Mouse (Mus musculus) stomach, embryonic 16.5 days (tissue): ENCODE measurements around the gene Pigx. TPM values are rescaled to one million over a fixed set of nuclear protein-coding genes. Genes with fewer than 3 reads are reported as not detected.
A peak's percentile ranks its signal among the peaks of the same experiment; 100 is the strongest.

ENCODE experiments used
- ATAC-seq: fragments of 200-750 bp; cut with Nextera tagmentation; 2 replicates; pipeline ENCODE4 v1.8.0; 2017; ENCODE audit warnings: moderate number of reproducible peaks, moderate TSS enrichment; ENCODE audit not compliant: insufficient read depth, low FRiP score
- H3K27ac ChIP-seq: fragments of 300-500 bp; sonication (generic); 2 replicates; pipeline ENCODE4 v1.5.1; 2014; ENCODE audit warnings: low read length
- H3K27me3 ChIP-seq: fragments of 300-500 bp; sonication (generic); 2 replicates; pipeline ENCODE4 v1.6.1; 2014; ENCODE audit warnings: low read length, control low read depth, mixed read lengths; ENCODE audit not compliant: control insufficient read depth, insufficient read depth
- H3K36me3 ChIP-seq: fragments of 300-500 bp; sonication (generic); 2 replicates; pipeline ENCODE4 v1.6.1; 2014; ENCODE audit warnings: low read length; ENCODE audit not compliant: control insufficient read depth, insufficient read depth
- H3K4me1 ChIP-seq: fragments of 300-500 bp; sonication (generic); 2 replicates; pipeline ENCODE4 v1.6.1; 2014; ENCODE audit warnings: low read length, control low read depth, mixed read lengths; ENCODE audit not compliant: control insufficient read depth, insufficient read depth
- H3K4me2 ChIP-seq: fragments of 300-500 bp; sonication (generic); 2 replicates; pipeline ENCODE4 v1.6.1; 2014; ENCODE audit warnings: low read depth, low read length, mixed read lengths
- H3K4me3 ChIP-seq: fragments of 300-500 bp; sonication (generic); replicated peaks from 2 replicates; pipeline ENCODE4 v1.5.1; 2014; ENCODE audit warnings: mild to moderate bottlenecking, low read length
- H3K9ac ChIP-seq: fragments of 300-500 bp; sonication (generic); 2 replicates; pipeline ENCODE4 v1.6.1; 2014; ENCODE audit warnings: low read length
- H3K9me3 ChIP-seq: fragments of 300-500 bp; sonication (generic); replicated peaks from 2 replicates; pipeline ENCODE4 v1.6.1; 2016; ENCODE audit warnings: low read length, control low read depth; ENCODE audit not compliant: control insufficient read depth
- WGBS: fragments of 180-500 bp; shearing (Covaris S2); extraction: QIAGEN DNeasy Blood & Tissue Kit; methylation state at CpG from one replicate; pipeline ENCODE4 v1.1.7; 2014; 5-methylcytosine and 5-hydroxymethylcytosine counted together
- polyA plus RNA-seq: library from polyadenylated mRNA; unstranded; fragments of >200 nt; fragmentation: Nextera tagmentation; extraction: Ambion mirVana; gene quantifications from 2 replicates; pipeline ENCODE4 v1.2.1, GENCODE M21; 2015

Gene Pigx
- polyA plus RNA-seq, 1 experiment from 2014 or later, result 80.1 TPM

- Histone ChIP-seq H3K27ac (no peak overlapping the region), H3K27me3 (no peaks in the 10 kb centered on the region), H3K36me3 (no peaks in the 10 kb centered on the region), H3K4me3 (no peak overlapping the region), H3K4me1 (no peaks in the 10 kb centered on the region; the same call in 1 of the 2 replicates), H3K4me2 (peak overlapping the region; percentile 23; the same call in 1 of the 2 replicates), H3K9me3 (no peaks in the 10 kb centered on the region), H3K9ac (0 out of 2 replicates have a peak overlapping the region, but pooled peaks have one; percentile 16)
- peak; percentile 65; the same call in 1 of the 2 replicates for ATAC-seq
- WGBS, result 16% methylated on average over 15 of the region's 15 CpGs
Observed at GRCm38 (mm10) chr16:32114968-32115695, 15.6 kb upstream of the Pigx start.

- Histone ChIP-seq H3K4me1 (no peaks in the 10 kb centered on the region; the same call in 1 of the 2 replicates), H3K27me3 (no peaks in the 10 kb centered on the region), H3K36me3 (no peaks in the 10 kb centered on the region), H3K27ac (no peak overlapping the region; the same call in 1 of the 2 replicates), H3K9me3 (no peaks in the 10 kb centered on the region), H3K4me2 (no peak overlapping the region), H3K4me3 (no peak overlapping the region), H3K9ac (no peak overlapping the region)
- no peak for ATAC-seq
- 86% methylated on average over 10 of the region's 10 CpGs for WGBS
Observed at GRCm38 (mm10) chr16:32114406-32114805, 14.9 kb upstream of the Pigx start.

- Histone ChIP-seq H3K27me3 (no peaks in the 10 kb centered on the region), H3K4me2 (no peak overlapping the region), H3K9me3 (no peaks in the 10 kb centered on the region), H3K36me3 (no peaks in the 10 kb centered on the region), H3K27ac (peak overlapping the region; percentile 52; the same call in 1 of the 2 replicates), H3K4me3 (no peak overlapping the region), H3K4me1 (no peaks in the 10 kb centered on the region; the same call in 1 of the 2 replicates), H3K9ac (peak overlapping the region; percentile 48; the same call in 1 of the 2 replicates)
- 58% methylated on average over 23 of the region's 23 CpGs for WGBS
- peak; percentile 35; the same call in 1 of the 2 replicates for ATAC-seq
Observed at GRCm38 (mm10) chr16:32113541-32114218, 14.1 kb upstream of the Pigx start.

- Histone ChIP-seq H3K4me2 (no peak overlapping the region), H3K9me3 (no peaks in the 10 kb centered on the region), H3K27me3 (no peaks in the 10 kb centered on the region), H3K4me1 (no peaks in the 10 kb centered on the region; the same call in 1 of the 2 replicates), H3K27ac (no peak overlapping the region), H3K36me3 (no peaks in the 10 kb centered on the region; the same call in 1 of the 2 replicates), H3K4me3 (no peak overlapping the region), H3K9ac (no peak overlapping the region)
- no peak for ATAC-seq
- 74% methylated on average over 15 of the region's 15 CpGs for WGBS
Observed at GRCm38 (mm10) chr16:32110951-32111699, 11.6 kb upstream of the Pigx start.

- H3K27me3 ChIP-seq, result no peaks in the 10 kb centered on the region
- no peak overlapping the region for H3K27ac ChIP-seq
- 91% methylated on average over 2 of the region's 2 CpGs for WGBS
- ATAC-seq, result no peak
- peaks cover 7% of the 10 kb centered on the region; the same call in 1 of the 2 replicates for H3K36me3 ChIP-seq
- no peak overlapping the region for H3K4me3 ChIP-seq
- H3K4me2 ChIP-seq, result no peak overlapping the region
- H3K9ac ChIP-seq, result no peak overlapping the region
- no peaks in the 10 kb centered on the region for H3K9me3 ChIP-seq
- H3K4me1 ChIP-seq, result no peaks in the 10 kb centered on the region
Observed at GRCm38 (mm10) chr16:32108578-32108977, 9.0 kb upstream of the Pigx start.

GRCm38 (mm10) chr16:32108170-32108569 lies 8.6 kb upstream of the Pigx start:
- Histone ChIP-seq H3K4me1 (no peaks in the 10 kb centered on the region), H3K4me3 (no peak overlapping the region), H3K27me3 (no peaks in the 10 kb centered on the region), H3K9ac (no peak overlapping the region), H3K4me2 (no peak overlapping the region), H3K27ac (no peak overlapping the region), H3K36me3 (peaks cover 7% of the 10 kb centered on the region; the same call in 1 of the 2 replicates), H3K9me3 (no peaks in the 10 kb centered on the region)
- no peak for ATAC-seq
- whole genome bisulfite sequencing, result 72% methylated on average over 7 of the region's 7 CpGs

- Histone ChIP-seq H3K27ac (no peak overlapping the region), H3K4me2 (no peak overlapping the region), H3K4me3 (no peak overlapping the region), H3K9ac (no peak overlapping the region), H3K27me3 (no peaks in the 10 kb centered on the region), H3K36me3 (peaks cover 7% of the 10 kb centered on the region; the same call in 1 of the 2 replicates), H3K4me1 (no peaks in the 10 kb centered on the region), H3K9me3 (no peaks in the 10 kb centered on the region)
- 87% methylated on average over 12 of the region's 12 CpGs for WGBS
- no peak for ATAC-seq
Observed at GRCm38 (mm10) chr16:32107342-32108045, 8.0 kb upstream of the Pigx start.

- Histone ChIP-seq H3K27me3 (no peaks in the 10 kb centered on the region), H3K27ac (no peak overlapping the region), H3K4me2 (no peak overlapping the region), H3K9me3 (no peaks in the 10 kb centered on the region), H3K4me1 (no peaks in the 10 kb centered on the region), H3K9ac (no peak overlapping the region), H3K4me3 (no peak overlapping the region), H3K36me3 (peaks cover 7% of the 10 kb centered on the region; the same call in 1 of the 2 replicates)
- 91% methylated on average over 1 of the region's 1 CpGs for WGBS
- ATAC-seq, result no peak
Observed at GRCm38 (mm10) chr16:32105698-32106097, 6.2 kb upstream of the Pigx start.
